Mouse (Mus musculus): ENCODE data around the gene Olfr1141. TPM values are rescaled to one million over a fixed set of nuclear protein-coding genes. Genes with fewer than 3 reads are reported as not detected.

The Olfr1141 gene
- not detected in 2 replicates for total RNA-seq (2014; rRNA removed)
- polyA plus RNA-seq (2012; rRNA removed): not detected in 2 replicates

GRCm38 (mm10) chr2:87753891-87754290, at the start of gene Olfr1141:
TSS of gene Olfr1141 (minus strand) at chr2:87753991.
- no peaks in the 10 kb centered on the region for H3K27me3 ChIP-seq (ENCODE audit: control insufficient read depth, insufficient read depth, low read length)
- no peak within 1 kb of the TSS for H3K27ac ChIP-seq (replicated peaks; ENCODE audit: insufficient read depth, low read depth, low read length)
- H3K4me1 ChIP-seq (ENCODE audit: control insufficient read depth, insufficient read depth, low read length): no peaks in the 10 kb centered on the region
- H3K36me3 ChIP-seq (ENCODE audit: control insufficient read depth, insufficient read depth, low read length): no peaks in the 10 kb centered on the region
- WGBS: 65% methylated on average over 1 of the region's 1 CpGs
- no peaks in the 10 kb centered on the region for H3K79me2 ChIP-seq (ENCODE audit: control insufficient read depth, insufficient read depth, low read length)
- no peak within 1 kb of the TSS for H3K9ac ChIP-seq (ENCODE audit: low read depth, low read length)
- DNase-seq (ENCODE audit: extremely low read depth, low read depth, low spot score): no peak
- no peak for TF ChIP-seq CTCF (IDR thresholded peaks at IDR 0.05; ENCODE audit: low read depth, low read length)
- TF ChIP-seq POLR2A (IDR thresholded peaks at IDR 0.05; ENCODE audit: extremely low read depth, insufficient read depth, low read length): no peak
- H3K4me3 ChIP-seq (ENCODE audit: insufficient read depth, low read depth, low read length): no peak within 1 kb of the TSS

GRCm38 (mm10) chr2:87800292-87800691, 46.5 kb upstream of the Olfr1141 start, which contains the start of gene Olfr1143:
TSS of gene Olfr1143 (plus strand) at chr2:87800592.
- Histone ChIP-seq H3K4me1 (ENCODE audit: control insufficient read depth, insufficient read depth, low read length) (no peaks in the 10 kb centered on the region), H3K4me3 (ENCODE audit: insufficient read depth, low read depth, low read length) (no peak within 1 kb of the TSS), H3K79me2 (ENCODE audit: control insufficient read depth, insufficient read depth, low read length) (no peaks in the 10 kb centered on the region), H3K27me3 (ENCODE audit: control insufficient read depth, insufficient read depth, low read length) (no peaks in the 10 kb centered on the region), H3K9ac (ENCODE audit: low read depth, low read length) (no peak within 1 kb of the TSS), H3K27ac (replicated peaks; ENCODE audit: insufficient read depth, low read depth, low read length) (no peak within 1 kb of the TSS), H3K36me3 (ENCODE audit: control insufficient read depth, insufficient read depth, low read length) (no peaks in the 10 kb centered on the region)
- no peak for DNase-seq (ENCODE audit: extremely low read depth, low read depth, low spot score)
- no peak for TF ChIP-seq CTCF (IDR thresholded peaks at IDR 0.05; ENCODE audit: low read depth, low read length)

- Histone ChIP-seq H3K27me3 (ENCODE audit: control insufficient read depth, insufficient read depth, low read length) (no peaks in the 10 kb centered on the region), H3K4me1 (ENCODE audit: control insufficient read depth, insufficient read depth, low read length) (no peaks in the 10 kb centered on the region), H3K27ac (replicated peaks; ENCODE audit: insufficient read depth, low read depth, low read length) (no peak within 1 kb of the TSS), H3K9ac (ENCODE audit: low read depth, low read length) (no peak within 1 kb of the TSS), H3K79me2 (ENCODE audit: control insufficient read depth, insufficient read depth, low read length) (no peaks in the 10 kb centered on the region), H3K36me3 (ENCODE audit: control insufficient read depth, insufficient read depth, low read length) (no peaks in the 10 kb centered on the region), H3K4me3 (ENCODE audit: insufficient read depth, low read depth, low read length) (no peak within 1 kb of the TSS)
- no peak for DNase-seq (ENCODE audit: extremely low read depth, low read depth, low spot score)
- WGBS: 74% methylated on average over 4 of the region's 4 CpGs
- TF ChIP-seq POLR2A (IDR thresholded peaks at IDR 0.05; ENCODE audit: extremely low read depth, insufficient read depth, low read length): no peak
- no peak for TF ChIP-seq CTCF (IDR thresholded peaks at IDR 0.05; ENCODE audit: low read depth, low read length)
Observed at GRCm38 (mm10) chr2:87779183-87779582, 25.4 kb upstream of the Olfr1141 start, which contains the start of gene Olfr152. TSS of gene Olfr152 (plus strand) at chr2:87779483.

GRCm38 (mm10) chr2:87776143-87776542, 22.4 kb upstream of the Olfr1141 start:
- Histone ChIP-seq H3K36me3 (ENCODE audit: control insufficient read depth, insufficient read depth, low read length) (no peaks in the 10 kb centered on the region), H3K27me3 (ENCODE audit: control insufficient read depth, insufficient read depth, low read length) (no peaks in the 10 kb centered on the region), H3K27ac (replicated peaks; ENCODE audit: insufficient read depth, low read depth, low read length) (no peak overlapping the region), H3K79me2 (ENCODE audit: control insufficient read depth, insufficient read depth, low read length) (no peaks in the 10 kb centered on the region), H3K9ac (ENCODE audit: low read depth, low read length) (no peak overlapping the region), H3K4me1 (ENCODE audit: control insufficient read depth, insufficient read depth, low read length) (no peaks in the 10 kb centered on the region), H3K4me3 (ENCODE audit: insufficient read depth, low read depth, low read length) (no peak overlapping the region)
- WGBS: 36% methylated on average over 1 of the region's 1 CpGs
- DNase-seq (ENCODE audit: extremely low read depth, low read depth, low spot score): peak; percentile 3
- TF ChIP-seq POLR2A (IDR thresholded peaks at IDR 0.05; ENCODE audit: extremely low read depth, insufficient read depth, low read length) (no peak), CTCF (IDR thresholded peaks at IDR 0.05; ENCODE audit: low read depth, low read length) (no peak)

- DNase-seq (ENCODE audit: extremely low read depth, low read depth, low spot score): no peak
- Histone ChIP-seq H3K9ac (ENCODE audit: low read depth, low read length) (no peak within 1 kb of the TSS), H3K36me3 (ENCODE audit: control insufficient read depth, insufficient read depth, low read length) (no peaks in the 10 kb centered on the region), H3K4me1 (ENCODE audit: control insufficient read depth, insufficient read depth, low read length) (no peaks in the 10 kb centered on the region), H3K27me3 (ENCODE audit: control insufficient read depth, insufficient read depth, low read length) (no peaks in the 10 kb centered on the region), H3K4me3 (ENCODE audit: insufficient read depth, low read depth, low read length) (no peak within 1 kb of the TSS), H3K79me2 (ENCODE audit: control insufficient read depth, insufficient read depth, low read length) (no peaks in the 10 kb centered on the region), H3K27ac (replicated peaks; ENCODE audit: insufficient read depth, low read depth, low read length) (no peak within 1 kb of the TSS)
- TF ChIP-seq CTCF (IDR thresholded peaks at IDR 0.05; ENCODE audit: low read depth, low read length) (no peak), POLR2A (IDR thresholded peaks at IDR 0.05; ENCODE audit: extremely low read depth, insufficient read depth, low read length) (no peak)
- whole genome bisulfite sequencing: 69% methylated on average over 3 of the region's 3 CpGs
Observed at GRCm38 (mm10) chr2:87743452-87743851, 10.3 kb downstream of the Olfr1141 start, which contains the start of gene Olfr1140. TSS of gene Olfr1140 (plus strand) at chr2:87743752.

- no peak for DNase-seq (ENCODE audit: extremely low read depth, low read depth, low spot score)
- Histone ChIP-seq H3K4me3 (ENCODE audit: insufficient read depth, low read depth, low read length) (no peak within 1 kb of the TSS), H3K36me3 (ENCODE audit: control insufficient read depth, insufficient read depth, low read length) (no peaks in the 10 kb centered on the region), H3K27ac (replicated peaks; ENCODE audit: insufficient read depth, low read depth, low read length) (no peak within 1 kb of the TSS), H3K9ac (ENCODE audit: low read depth, low read length) (no peak within 1 kb of the TSS), H3K4me1 (ENCODE audit: control insufficient read depth, insufficient read depth, low read length) (no peaks in the 10 kb centered on the region), H3K27me3 (ENCODE audit: control insufficient read depth, insufficient read depth, low read length) (no peaks in the 10 kb centered on the region), H3K79me2 (ENCODE audit: control insufficient read depth, insufficient read depth, low read length) (no peaks in the 10 kb centered on the region)
- TF ChIP-seq CTCF (IDR thresholded peaks at IDR 0.05; ENCODE audit: low read depth, low read length) (no peak), POLR2A (IDR thresholded peaks at IDR 0.05; ENCODE audit: extremely low read depth, insufficient read depth, low read length) (no peak)
- WGBS: 72% methylated on average over 1 of the region's 1 CpGs
Observed at GRCm38 (mm10) chr2:87739878-87740277, 13.9 kb downstream of the Olfr1141 start, which contains the start of gene Olfr1138. TSS of gene Olfr1138 (minus strand) at chr2:87739978.

All from liver, adult 2 months (tissue).